Mouse (Mus musculus): ENCODE measurements around the gene Dop1b. TPM values are rescaled to one million over a fixed set of nuclear protein-coding genes. Genes with fewer than 3 reads are reported as not detected.

Gene Dop1b
- total RNA-seq, 2 experiments from 2014 or later: 94.6 to 97.1 TPM

GRCm38 (mm10) chr16:93789971-93790755 is 78.5 kb downstream of the Dop1b start:
- intact Hi-C loops (cut with DNase I): no loop called here
- no peak for DNase-seq

GRCm38 (mm10) chr16:93792981-93793630 is 81.4 kb downstream of the Dop1b start:
- DNase-seq: no peak
- intact Hi-C loops (cut with DNase I): no loop called here

- intact Hi-C loops (cut with DNase I): no loop called here
- no peak for DNase-seq
These were observed 83.1 kb downstream of the Dop1b start for GRCm38 (mm10) chr16:93794845-93795244.

- no peak for DNase-seq
- intact Hi-C loops (cut with DNase I): no loop called here
These were observed 83.7 kb downstream of the Dop1b start for GRCm38 (mm10) chr16:93795391-93795790.

GRCm38 (mm10) chr16:93797021-93797840 is 85.5 kb downstream of the Dop1b start:
- peak; percentile 64 for DNase-seq
- intact Hi-C loops (cut with DNase I): no loop called here

GRCm38 (mm10) chr16:93797841-93798492 is 86.3 kb downstream of the Dop1b start:
- DNase-seq: no peak
- intact Hi-C loops (cut with DNase I): no loop called here

- intact Hi-C loops (cut with DNase I): no loop called here
- no peak for DNase-seq
These were observed 86.9 kb downstream of the Dop1b start for GRCm38 (mm10) chr16:93798623-93799022.

- DNase-seq: no peak
- intact Hi-C loops (cut with DNase I): no loop called here
These were observed 87.4 kb downstream of the Dop1b start for GRCm38 (mm10) chr16:93799071-93799470.

- intact Hi-C loops (cut with DNase I): no loop called here
- no peak for DNase-seq
These were observed 88.2 kb downstream of the Dop1b start for GRCm38 (mm10) chr16:93799936-93800335.

GRCm38 (mm10) chr16:93807167-93807566 is 95.5 kb downstream of the Dop1b start:
- intact Hi-C loops (cut with DNase I): no loop called here
- DNase-seq: no peak

- intact Hi-C loops (cut with DNase I): no loop called here
- no peak for DNase-seq
These were observed 96.4 kb downstream of the Dop1b start for GRCm38 (mm10) chr16:93807961-93808554.

GRCm38 (mm10) chr16:93815856-93816736 is 104.4 kb downstream of the Dop1b start:
- no peak for DNase-seq
- intact Hi-C loops (cut with DNase I): no loop called here

GRCm38 (mm10) chr16:93816861-93817260 is 105.2 kb downstream of the Dop1b start:
- DNase-seq: no peak
- intact Hi-C loops (cut with DNase I): no loop called here

GRCm38 (mm10) chr16:93817371-93817770 is 105.7 kb downstream of the Dop1b start:
- DNase-seq: no peak
- intact Hi-C loops (cut with DNase I): no loop called here

GRCm38 (mm10) chr16:93818691-93819324 is 107.1 kb downstream of the Dop1b start:
- intact Hi-C loops (cut with DNase I): no loop called here
- no peak for DNase-seq

GRCm38 (mm10) chr16:93819325-93819696 is 107.6 kb downstream of the Dop1b start:
- intact Hi-C loops (cut with DNase I): no loop called here
- DNase-seq: no peak

GRCm38 (mm10) chr16:93820040-93820439 is 108.3 kb downstream of the Dop1b start:
- no peak for DNase-seq
- intact Hi-C loops (cut with DNase I): no loop called here

GRCm38 (mm10) chr16:93821706-93822105 is 110.0 kb downstream of the Dop1b start:
- no peak for DNase-seq
- intact Hi-C loops (cut with DNase I): no loop called here

Measured in left cerebral cortex, postnatal 4 days (tissue).